Mouse (Mus musculus) B cell, adult 2 months (primary cell): ENCODE data around the gene Tmem150c.

Source experiments
- DNase-seq, 2 experiments: peaks; one replicate each; pipeline ENCODE4 v3.0.0; 2022

Tmem150c gene

DNA sequence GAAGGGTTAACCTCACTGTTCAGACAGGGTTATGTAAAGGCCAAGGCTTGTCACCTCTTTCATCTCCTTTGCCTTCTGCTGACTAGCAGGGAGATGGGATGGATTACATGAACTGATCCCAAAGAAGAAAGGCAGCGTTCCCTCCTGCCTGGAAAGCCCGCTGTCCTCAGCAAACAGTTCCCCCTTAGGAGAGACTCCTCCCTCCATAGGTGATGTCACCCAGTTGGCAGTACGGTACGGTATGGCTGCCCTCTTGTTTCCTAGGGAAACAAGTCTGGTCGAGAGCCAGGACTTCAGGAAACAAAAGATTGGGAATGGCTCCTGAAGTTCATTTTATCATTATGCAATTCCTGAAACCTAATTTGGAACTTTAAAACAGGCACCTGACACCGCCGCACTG, 111.7 kb downstream of the Tmem150c start:
- DNase-seq, result no peak

DNA sequence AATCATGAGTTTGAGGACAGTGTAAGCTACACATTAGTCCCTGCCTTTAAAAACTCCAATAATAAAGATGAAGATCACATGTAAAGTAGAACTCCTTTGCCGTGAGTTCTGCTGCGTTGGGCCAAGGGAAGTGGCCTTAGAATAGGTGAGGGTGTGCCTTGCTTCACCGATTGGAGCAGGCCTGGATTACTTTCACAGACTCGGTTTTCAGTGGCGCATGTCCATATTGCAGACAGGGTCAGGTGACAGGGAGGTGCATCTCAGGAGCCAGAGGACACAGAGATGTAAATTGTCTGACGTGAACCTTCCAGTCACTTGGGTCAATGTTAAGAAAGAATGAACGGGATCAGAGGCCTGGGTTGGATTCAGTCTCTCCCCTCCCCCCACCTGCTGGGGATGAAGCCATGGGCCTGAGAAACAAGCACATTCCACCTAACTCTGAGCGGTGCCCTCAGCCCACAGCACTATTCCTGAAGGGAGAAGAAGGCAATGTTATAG, 112.4 kb downstream of the Tmem150c start:
- no peak for DNase-seq

DNA sequence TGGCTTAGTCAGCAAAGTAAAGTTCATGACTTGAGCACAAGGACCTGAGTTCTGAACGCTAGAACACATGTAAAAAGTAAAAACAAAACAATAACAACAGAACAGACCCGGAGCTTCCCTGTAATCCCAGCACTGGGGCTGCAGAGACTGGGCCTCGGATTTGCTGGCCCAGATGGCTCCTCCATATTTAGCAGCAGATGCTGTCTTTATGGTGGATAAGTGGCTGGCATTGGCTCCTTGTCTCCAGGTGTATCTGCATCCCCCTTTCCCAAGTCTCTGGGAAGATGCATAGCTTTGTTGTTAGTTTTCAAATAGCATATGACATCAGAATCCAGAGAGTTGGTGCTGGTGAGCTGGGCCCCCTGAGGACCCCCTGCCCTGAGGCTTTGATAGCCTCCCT, 113.5 kb downstream of the Tmem150c start:
- no peak for DNase-seq

DNA sequence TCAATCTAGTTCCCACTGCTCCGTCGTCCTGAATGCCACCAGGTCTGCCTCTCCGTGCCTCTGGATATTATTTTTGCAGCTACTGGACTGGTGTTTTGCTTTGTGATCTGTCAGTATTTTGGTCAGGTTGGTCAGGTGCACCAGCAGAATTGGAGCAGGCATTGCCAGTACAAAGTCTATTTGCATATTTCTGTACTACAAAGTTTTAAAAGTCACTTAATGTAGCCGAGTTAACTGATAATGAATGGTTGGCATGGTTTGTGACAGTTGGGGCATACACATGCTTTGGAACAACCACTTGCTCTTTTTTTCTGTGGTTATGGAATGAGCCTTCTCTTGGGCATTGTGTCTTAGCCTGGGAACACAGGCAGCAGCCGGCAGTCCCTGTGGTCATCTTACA, 115.0 kb downstream of the Tmem150c start:
- no peak for DNase-seq

DNA sequence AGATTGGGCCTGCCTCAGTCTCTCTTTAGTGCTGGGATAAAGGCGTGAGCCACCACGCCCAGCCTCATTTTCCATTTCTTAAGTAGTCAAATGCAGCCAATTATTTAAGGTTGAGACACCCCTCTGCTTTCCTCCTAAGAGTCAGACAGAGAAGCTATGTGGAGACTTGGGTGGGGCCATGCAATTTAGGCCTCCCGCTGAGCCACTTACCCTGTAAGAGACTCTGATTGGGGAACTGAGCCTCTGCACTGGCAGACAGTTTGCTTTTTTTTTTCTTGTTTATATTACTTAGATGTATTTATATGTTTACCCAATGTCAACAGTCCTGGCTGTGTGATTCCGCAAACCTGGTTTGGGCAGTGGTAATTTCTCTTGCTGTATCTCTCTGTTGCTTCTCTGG, 115.6 kb downstream of the Tmem150c start:
- no peak for DNase-seq

DNA sequence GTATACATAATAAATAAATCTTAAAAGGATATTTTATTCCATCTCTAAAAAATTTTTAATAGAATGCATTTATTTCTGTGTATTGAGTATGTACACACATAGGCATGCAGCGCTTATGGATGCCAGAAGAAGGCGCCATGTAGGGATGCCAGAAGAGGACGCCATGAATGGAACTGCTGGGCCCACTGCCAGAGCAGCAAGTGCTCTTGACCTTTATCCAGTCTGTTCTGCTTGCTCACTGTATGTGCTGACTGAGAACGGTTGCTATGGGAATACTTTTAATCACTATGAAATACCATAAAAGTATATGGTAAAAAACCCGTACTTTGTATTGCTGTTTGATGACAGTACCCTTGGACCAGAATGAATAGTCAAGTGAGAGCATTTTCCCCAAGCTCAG, 116.2 kb downstream of the Tmem150c start:
- DNase-seq, result no peak

DNA sequence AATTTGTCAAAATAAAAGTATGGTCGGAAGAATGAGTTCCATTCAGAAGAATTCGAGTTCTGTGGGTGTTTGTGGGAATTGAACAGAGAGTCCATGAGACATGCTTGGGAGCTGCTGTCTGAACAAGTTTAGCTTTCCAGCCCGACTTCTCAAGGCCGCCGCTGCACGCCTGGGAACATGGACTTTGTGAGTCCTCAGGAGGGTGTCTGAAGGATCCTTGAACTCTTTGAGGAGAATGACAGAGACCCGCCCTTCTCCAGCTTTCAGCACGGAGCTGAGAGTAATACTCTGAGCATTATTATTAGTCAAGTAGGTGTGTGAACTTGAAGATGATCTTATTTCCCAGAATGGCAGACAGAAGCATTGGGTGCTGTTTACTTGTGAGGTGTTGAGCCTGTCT, 117.1 kb downstream of the Tmem150c start:
- DNase-seq, result no peak

DNA sequence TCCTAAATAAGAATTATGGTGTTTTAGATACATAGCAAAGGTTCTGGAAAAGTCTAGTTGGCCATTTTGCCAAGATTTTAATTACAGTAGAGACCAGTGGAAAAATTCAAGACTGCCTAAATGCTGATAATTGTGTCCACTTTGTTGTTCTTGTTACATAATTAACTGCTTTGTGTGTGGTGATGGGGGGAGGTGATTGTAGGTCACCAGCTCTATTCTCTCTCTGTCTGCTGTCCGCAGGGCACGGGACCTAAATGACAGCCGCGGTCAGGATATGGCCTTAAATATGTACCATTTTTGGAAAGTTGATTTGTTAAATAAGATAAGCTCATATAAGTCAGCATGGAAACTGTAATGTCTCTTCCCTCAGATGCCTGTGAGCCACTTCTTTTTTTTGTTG, 118.3 kb downstream of the Tmem150c start:
- DNase-seq, result no peak

DNA sequence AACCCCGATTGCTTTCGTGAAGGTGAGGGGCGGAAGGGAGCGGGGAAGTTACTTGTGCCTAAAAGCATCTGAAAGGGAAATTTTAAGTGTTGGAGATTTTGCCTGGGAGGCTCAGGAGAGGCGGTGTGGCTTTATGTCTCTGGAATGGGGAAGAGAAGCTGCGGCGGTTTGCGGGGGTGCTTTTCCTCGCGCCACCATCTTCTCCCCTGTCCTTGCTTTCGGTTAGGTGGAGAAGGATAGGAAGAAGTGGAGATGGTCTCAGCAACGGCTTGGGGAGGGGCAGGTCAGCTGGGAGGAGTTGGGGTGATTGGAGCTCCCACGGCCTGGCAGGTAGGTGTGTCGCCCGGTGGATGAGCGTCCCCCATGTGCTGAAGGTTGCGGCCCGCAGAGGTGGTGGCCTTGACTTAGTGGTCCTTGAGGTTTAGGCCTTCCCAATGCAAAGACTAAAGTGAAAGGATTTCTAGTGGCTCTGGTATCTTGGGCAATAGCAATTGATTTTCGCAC, 119.3 kb downstream of the Tmem150c start:
- DNase-seq, result no peak

DNA sequence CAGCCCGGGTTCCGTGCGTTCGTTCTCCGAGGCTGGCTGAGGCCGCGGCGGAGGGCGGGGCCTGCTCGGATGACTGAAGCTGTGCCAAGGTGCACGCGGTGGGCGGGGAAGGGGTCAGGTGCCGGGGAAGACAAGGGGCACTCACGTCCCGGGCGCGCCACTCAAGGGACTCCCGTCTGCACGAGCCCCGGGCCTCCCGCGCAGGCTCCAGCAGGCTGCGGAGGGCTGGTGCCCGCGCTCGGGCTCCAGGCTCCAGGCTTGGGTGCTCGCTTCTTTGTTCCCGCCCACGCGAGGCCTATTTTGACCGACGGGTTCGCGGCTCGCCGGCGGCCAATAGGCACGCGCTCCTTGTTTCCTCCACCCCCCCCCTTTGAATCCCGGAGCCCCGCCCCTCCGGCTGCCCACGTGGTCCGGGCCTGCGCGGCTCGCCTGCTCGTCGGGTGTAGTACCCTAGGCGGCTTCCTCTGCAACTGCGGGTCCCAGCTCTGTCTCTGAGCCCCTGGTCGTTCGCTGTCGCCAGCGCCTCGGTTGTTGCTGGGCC, 119.9 kb downstream of the Tmem150c start, which contains the start of the genes Hnrnpdl and Enoph1:
Gene Hnrnpdl, minus strand, starts transcription at position 63 of the 541 bp plus-strand sequence.
Gene Enoph1, plus strand, starts transcription at position 384 of the 541 bp plus-strand sequence.
- DNase-seq, result peak; percentile 94 to 95

DNA sequence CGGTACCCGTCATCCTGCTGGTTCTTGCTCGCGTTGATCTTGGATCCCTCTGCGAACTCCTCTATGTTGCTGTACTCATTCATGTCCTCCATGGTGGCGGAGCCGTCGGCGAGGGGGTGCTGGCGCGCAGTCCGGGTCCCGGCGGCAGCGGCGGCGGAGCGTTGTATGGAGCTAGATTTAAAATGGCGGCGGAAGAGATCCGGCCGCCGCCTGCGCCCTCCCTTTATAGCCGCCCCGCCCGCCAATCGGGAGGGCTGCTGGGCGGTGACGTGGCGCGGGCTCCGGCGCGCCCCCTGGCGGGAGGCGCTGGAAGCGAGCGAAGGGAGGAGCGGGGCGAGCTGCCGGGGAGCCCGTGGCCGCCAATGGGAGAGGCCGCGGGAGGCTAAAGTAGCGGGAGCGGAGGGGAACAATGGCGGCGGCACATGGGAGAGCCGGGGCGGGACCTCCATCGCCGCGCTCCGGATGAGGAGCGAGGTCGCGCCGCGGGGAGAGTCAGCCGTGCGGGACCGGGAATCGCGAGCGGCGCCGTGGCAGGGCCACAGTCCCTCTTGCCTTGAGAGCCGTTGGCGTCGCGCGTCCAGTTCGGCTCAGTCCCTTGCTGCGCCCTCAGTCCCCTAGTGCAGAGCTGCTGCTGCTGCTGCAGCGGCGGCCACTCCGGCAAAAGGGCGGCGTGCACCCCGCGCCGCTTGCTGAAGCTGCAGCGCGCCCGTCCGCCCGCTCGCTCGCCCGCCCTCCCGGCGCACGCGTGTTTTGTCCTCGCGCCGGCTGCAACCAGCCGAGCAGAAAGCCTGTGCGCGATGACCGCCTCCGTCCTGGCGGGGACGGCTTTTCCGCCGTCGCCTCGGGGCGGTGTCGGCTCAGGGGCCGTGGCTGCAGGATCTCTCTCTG, 120.7 kb downstream of the Tmem150c start:
- DNase-seq, result peak; percentile 99 to 100

DNA sequence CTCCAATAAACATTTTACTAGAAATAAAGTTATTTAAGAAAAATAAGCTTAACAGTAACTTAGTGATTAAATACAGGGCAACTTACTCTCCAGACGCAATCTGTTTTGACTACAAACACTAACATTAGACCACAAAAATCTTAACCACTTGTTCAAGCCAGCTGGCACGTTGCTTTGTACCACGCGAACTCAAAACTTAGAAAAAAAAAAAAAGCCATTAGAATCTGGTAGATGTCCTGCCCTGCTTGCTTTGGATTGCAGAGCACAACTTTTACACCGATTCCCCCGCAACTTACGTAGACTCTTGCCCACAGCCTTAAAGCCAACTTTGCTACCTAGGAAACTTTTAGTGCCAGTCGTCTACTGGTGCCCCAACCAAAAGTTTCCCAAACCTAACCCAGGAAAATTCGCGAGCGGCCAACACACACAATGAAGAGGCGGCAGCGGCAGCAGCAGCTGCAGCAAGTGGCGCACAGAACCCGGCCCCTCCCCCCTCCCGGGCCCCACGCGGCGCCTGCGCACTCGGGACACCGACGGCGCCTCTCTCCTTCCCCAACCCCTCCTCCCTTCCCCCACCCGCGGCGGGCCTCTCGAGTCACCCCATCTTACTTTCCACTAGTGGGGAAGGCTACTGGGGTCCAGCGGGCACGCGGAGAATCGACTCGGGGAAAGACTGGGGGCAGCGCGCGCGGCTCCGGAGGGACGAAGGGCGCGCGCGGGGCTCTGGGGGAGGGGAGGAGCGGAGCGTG, 121.5 kb downstream of the Tmem150c start:
- DNase-seq, result peak; percentile 93 to 94

DNA sequence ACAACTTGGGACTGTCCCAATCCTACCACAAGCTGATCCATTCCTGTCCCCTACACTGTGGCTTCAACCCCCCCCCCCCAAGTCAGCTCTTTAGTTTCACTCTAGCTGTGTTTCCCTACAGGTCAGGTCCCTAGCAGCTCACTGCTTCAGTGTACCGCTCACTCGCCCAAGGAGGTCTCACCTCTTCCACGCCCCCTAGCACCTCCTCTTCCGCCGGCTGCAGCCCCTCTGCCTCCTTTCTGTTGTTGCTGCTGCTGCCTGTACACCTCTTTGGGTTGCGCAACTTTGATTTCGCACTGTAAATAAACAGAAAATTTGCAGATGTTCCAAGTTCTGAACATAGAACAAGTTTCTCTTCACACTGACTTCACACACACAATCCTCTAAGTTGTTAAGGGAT, 122.9 kb downstream of the Tmem150c start:
- DNase-seq, result peak in 1 of 2 experiments; percentile 19

DNA sequence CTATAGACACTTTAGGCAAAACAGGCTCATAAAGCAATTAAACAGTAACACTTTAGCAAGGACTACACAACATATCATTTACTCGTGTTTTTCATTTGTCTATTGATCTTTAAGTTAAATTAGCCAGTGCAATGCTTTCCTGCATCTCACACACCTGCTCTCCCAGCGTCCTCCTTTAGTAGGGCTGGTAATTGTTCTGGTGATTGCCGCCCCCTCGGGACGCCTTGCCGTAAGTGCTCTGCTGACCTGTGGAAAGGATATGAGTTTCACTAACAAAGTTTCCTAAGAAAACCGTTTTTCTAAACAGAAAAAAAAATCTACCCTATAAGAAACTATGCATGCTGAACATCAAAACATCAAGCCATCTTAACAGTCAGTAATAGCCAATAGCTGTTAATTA, 123.7 kb downstream of the Tmem150c start:
- DNase-seq, result no peak

DNA sequence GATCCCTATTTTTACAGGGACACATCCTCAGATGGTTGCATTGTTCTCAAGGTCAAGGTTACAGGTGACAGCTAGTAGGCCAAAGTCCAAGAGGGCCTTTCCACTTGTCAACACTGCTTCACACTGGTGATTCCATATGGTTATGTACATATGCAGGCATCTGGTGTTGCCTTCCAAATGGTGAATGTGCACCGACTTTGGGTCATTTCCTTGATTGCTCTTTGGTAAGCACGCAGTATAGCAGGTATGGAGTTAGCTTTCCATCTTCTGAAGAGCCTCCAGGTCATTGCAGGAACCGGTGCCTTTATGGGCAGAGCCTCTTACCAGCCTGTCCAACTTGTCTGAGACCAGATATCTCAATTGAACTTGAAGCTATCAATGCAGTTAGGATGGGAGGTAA, 127.0 kb downstream of the Tmem150c start:
- DNase-seq, result no peak

DNA sequence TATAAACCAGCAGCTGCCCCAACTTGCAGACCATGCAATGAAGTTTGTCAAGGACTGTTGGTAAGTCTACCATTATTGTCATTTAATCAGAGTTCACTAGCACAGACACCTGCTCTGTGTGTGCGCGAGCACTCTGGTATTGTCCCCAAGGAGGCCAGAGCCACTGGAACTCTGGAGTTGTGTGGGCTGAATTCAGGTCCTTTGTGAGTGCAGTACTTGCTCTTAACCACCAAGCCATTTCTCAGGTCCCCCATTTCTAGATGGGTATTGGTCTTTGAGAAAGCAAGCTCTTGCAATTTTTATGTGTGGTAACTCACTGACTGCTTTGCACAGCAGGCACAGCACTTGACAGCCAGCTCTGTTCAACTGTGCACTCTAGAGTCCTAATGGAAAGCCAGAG, 127.5 kb downstream of the Tmem150c start:
- no peak for DNase-seq

DNA sequence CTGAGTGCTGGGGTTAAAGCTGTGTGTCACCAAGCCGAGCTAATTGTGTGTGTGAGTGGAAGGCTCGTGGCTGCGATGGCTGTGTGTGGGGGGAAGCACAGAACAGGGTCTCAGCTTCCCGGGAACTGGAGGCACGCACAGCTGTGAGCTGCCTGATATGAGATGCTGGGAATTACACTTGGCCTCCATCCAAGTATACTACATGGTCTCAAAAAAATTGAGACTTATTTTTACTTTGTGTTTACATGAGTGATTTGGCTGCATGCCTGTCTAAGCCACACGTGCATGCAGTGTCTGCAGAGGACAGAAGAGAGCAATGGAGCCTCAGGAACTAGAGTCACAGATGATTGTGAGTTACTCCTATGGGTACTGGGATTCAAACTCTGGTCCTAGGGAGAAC, 129.5 kb downstream of the Tmem150c start:
- DNase-seq, result no peak
